Mouse (Mus musculus) limb, embryonic 13.5 days (tissue): ENCODE results near the gene Tmem120a. TPM values are rescaled to one million over a fixed set of nuclear protein-coding genes. Genes with fewer than 3 reads are reported as not detected.

ENCODE experiments used
- ATAC-seq: fragments of 200-750 bp; cut with Nextera tagmentation; 2 replicates; pipeline ENCODE4 v1.8.0; 2017; ENCODE audit warnings: low read depth, moderate number of reproducible peaks, moderate TSS enrichment; ENCODE audit not compliant: low FRiP score
- H3K27ac ChIP-seq: fragments of 300-500 bp; sonication (generic); 2 replicates; pipeline ENCODE4 v1.5.1; 2015; ENCODE audit warnings: inconsistent platforms, mild to moderate bottlenecking, moderate library complexity
- H3K27me3 ChIP-seq: fragments of 300-500 bp; sonication (generic); 2 replicates; pipeline ENCODE4 v1.6.1; 2015; ENCODE audit warnings: mild to moderate bottlenecking, inconsistent platforms
- H3K36me3 ChIP-seq: fragments of 300-500 bp; sonication (generic); 2 replicates; pipeline ENCODE4 v1.6.1; 2015; ENCODE audit warnings: inconsistent platforms, mild to moderate bottlenecking, moderate library complexity
- H3K4me1 ChIP-seq: fragments of 300-500 bp; sonication (generic); 2 replicates; pipeline ENCODE4 v1.6.1; 2015; ENCODE audit warnings: inconsistent platforms
- H3K4me2 ChIP-seq: fragments of 300-500 bp; sonication (generic); replicated peaks from 2 replicates; pipeline ENCODE4 v1.6.1; 2015; ENCODE audit warnings: inconsistent platforms, mild to moderate bottlenecking, moderate library complexity
- H3K4me3 ChIP-seq: fragments of 300-500 bp; sonication (generic); 2 replicates; pipeline ENCODE4 v1.5.1; 2015; ENCODE audit warnings: moderate library complexity, mild to moderate bottlenecking, inconsistent platforms
- H3K9ac ChIP-seq: fragments of 300-500 bp; sonication (generic); 2 replicates; pipeline ENCODE4 v1.6.1; 2015; ENCODE audit warnings: mild to moderate bottlenecking, inconsistent platforms
- H3K9me3 ChIP-seq: fragments of 300-500 bp; sonication (generic); 2 replicates; pipeline ENCODE4 v1.6.1; 2016; ENCODE audit warnings: inconsistent platforms
- whole genome bisulfite sequencing: fragments of 180-500 bp; shearing (Covaris S2); methylation state at CpG from one replicate; pipeline ENCODE4 v1.1.7; 2015; 5-methylcytosine and 5-hydroxymethylcytosine counted together
- polyA plus RNA-seq: library from polyadenylated mRNA; unstranded; fragments of >200 nt; fragmentation: Nextera tagmentation; extraction: Ambion mirVana; gene quantifications from 2 replicates; pipeline ENCODE4 v1.2.1, GENCODE M21; 2015

The Tmem120a gene
- polyA plus RNA-seq, 1 experiment from 2014 or later = 49.3 TPM

- no peak for ATAC-seq
- H3K27ac ChIP-seq = no peak overlapping the region
- no peaks in the 10 kb centered on the region for H3K4me1 ChIP-seq
- WGBS = 88% methylated on average over 1 of the region's 1 CpGs
- H3K4me2 ChIP-seq = no peak overlapping the region
- no peaks in the 10 kb centered on the region for H3K27me3 ChIP-seq
- H3K9ac ChIP-seq = no peak overlapping the region
- peaks cover 6% of the 10 kb centered on the region; the same call in 1 of the 2 replicates for H3K9me3 ChIP-seq
- H3K4me3 ChIP-seq = no peak overlapping the region
- H3K36me3 ChIP-seq = no peaks in the 10 kb centered on the region
Observed at GRCm38 (mm10) chr5:135751041-135751440, 6.8 kb upstream of the Tmem120a start.

DNA sequence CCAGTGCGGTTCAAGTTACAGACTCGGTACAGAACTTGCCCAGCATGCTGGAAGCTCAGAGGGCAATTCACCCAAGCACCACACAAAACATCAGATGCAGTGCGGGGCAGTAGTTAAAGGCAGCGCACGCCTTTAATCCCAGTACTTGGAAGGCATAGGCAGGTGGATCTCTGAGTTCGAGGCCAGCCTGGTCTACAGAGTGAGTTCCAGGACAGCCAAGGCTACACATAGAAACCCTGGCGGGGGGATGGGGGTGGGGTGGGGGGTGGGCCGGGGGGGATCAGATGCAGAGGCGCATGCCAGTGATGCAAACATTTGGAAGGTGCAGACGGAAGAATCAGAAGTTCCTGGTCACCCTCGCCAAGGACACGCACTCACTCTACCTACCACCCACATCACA lies 494 bp upstream of the Tmem120a start:
- Histone ChIP-seq H3K4me2 (peak overlapping the region; percentile 92), H3K9ac (peak overlapping the region; percentile 61), H3K27ac (peak overlapping the region; percentile 63; the same call in 1 of the 2 replicates), H3K9me3 (peaks cover 6% of the 10 kb centered on the region; the same call in 1 of the 2 replicates), H3K4me1 (peaks cover 23% of the 10 kb centered on the region), H3K27me3 (no peaks in the 10 kb centered on the region), H3K36me3 (peaks cover 18% of the 10 kb centered on the region), H3K4me3 (peak overlapping the region; percentile 85)
- 18% methylated on average over 12 of the region's 12 CpGs for WGBS
- no peak for ATAC-seq

DNA sequence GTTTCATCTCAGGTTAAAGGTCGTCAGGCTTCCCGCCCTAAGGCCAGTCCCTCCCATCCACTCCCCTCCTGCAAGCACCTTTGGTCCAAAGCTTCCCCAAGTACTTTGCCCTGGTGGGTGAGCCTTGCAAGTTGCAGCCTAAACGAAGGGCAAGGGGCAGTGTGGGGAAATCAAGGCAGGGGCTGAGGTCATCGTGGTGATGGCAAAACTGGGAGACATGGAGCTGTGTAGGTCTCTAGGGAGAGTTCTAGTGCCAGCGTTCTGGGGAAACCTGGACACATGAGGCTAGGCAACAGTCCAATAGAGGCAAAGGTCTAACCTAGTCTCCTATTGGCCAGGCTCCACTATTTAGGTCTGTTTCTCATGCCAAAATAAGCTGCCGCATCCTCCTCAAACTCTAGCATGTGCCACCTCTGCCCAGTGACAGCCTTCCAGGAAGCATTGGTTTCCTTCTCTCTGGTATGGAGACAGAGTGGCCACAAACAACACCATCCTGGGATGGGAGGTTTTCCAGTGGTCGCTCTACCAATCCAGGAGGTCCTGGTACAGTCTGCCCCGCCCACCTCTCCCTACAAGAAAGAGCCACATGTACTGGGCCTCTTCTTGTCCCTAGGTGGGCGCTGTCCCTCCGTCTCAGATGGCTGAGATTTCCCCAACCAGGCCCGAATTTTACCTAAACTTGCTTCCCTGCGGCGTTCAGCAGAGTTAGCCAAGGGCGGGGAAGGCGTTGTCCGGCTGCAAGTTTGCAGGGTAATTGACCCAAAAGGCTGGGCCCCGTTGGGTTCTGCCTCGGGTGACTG lies 1.1 kb downstream of the Tmem120a start:
- WGBS = 21% methylated on average over 18 of the region's 18 CpGs
- H3K4me3 ChIP-seq = peak overlapping the region; percentile 85
- no peak for ATAC-seq
- H3K27ac ChIP-seq = no peak overlapping the region
- peaks cover 6% of the 10 kb centered on the region; the same call in 1 of the 2 replicates for H3K9me3 ChIP-seq
- H3K27me3 ChIP-seq = no peaks in the 10 kb centered on the region
- H3K36me3 ChIP-seq = peaks cover 23% of the 10 kb centered on the region
- H3K4me1 ChIP-seq = peaks cover 23% of the 10 kb centered on the region
- peak overlapping the region; percentile 87 for H3K9ac ChIP-seq
- H3K4me2 ChIP-seq = peak overlapping the region; percentile 92

- Histone ChIP-seq H3K4me2 (no peak overlapping the region), H3K36me3 (peaks cover 33% of the 10 kb centered on the region), H3K27me3 (no peaks in the 10 kb centered on the region), H3K9me3 (no peaks in the 10 kb centered on the region), H3K4me3 (no peak overlapping the region; the same call in 1 of the 2 replicates), H3K4me1 (peaks cover 23% of the 10 kb centered on the region), H3K9ac (no peak overlapping the region), H3K27ac (no peak overlapping the region)
- no peak for ATAC-seq
- 50% methylated on average over 10 of the region's 10 CpGs for WGBS
Observed at GRCm38 (mm10) chr5:135742156-135742555, 2.1 kb downstream of the Tmem120a start.

GRCm38 (mm10) chr5:135738266-135738665 lies 6.0 kb downstream of the Tmem120a start:
- peaks cover 11% of the 10 kb centered on the region for H3K4me1 ChIP-seq
- H3K9ac ChIP-seq = no peak overlapping the region
- peaks cover 71% of the 10 kb centered on the region for H3K36me3 ChIP-seq
- WGBS = 26% methylated on average over 6 of the region's 6 CpGs
- no peak overlapping the region for H3K27ac ChIP-seq
- H3K27me3 ChIP-seq = no peaks in the 10 kb centered on the region
- no peak overlapping the region for H3K4me3 ChIP-seq
- no peaks in the 10 kb centered on the region for H3K9me3 ChIP-seq
- ATAC-seq = no peak
- no peak overlapping the region for H3K4me2 ChIP-seq

DNA sequence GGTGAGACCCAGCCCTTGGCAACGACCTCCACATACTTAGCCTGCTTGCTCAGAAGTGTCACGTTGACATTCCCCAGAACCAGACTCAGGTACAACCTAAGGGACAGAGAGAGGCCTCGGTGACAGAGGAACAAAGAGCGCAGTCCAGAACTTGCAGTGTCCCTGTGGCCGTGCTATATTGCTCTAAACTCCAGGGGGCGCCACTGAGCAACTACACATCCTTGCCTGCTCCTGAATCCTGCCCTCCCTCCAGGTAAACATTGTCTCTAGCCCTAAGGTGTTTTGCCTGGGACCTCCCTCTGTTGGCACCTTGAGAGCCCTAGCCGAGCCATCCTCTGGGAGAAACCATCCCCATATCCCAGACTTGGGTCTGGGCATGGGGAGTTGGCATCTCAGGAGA lies 7.1 kb downstream of the Tmem120a start:
- H3K4me2 ChIP-seq = no peak overlapping the region
- no peak for ATAC-seq
- 77% methylated on average over 7 of the region's 7 CpGs for WGBS
- no peak overlapping the region for H3K27ac ChIP-seq
- H3K9me3 ChIP-seq = no peaks in the 10 kb centered on the region
- no peak overlapping the region for H3K4me3 ChIP-seq
- H3K36me3 ChIP-seq = peaks cover 83% of the 10 kb centered on the region
- no peaks in the 10 kb centered on the region for H3K27me3 ChIP-seq
- H3K4me1 ChIP-seq = no peaks in the 10 kb centered on the region
- no peak overlapping the region for H3K9ac ChIP-seq

- Histone ChIP-seq H3K9ac (no peak overlapping the region), H3K4me1 (no peaks in the 10 kb centered on the region), H3K27ac (no peak overlapping the region), H3K4me2 (no peak overlapping the region), H3K4me3 (no peak overlapping the region), H3K9me3 (no peaks in the 10 kb centered on the region), H3K36me3 (peaks cover 85% of the 10 kb centered on the region), H3K27me3 (no peaks in the 10 kb centered on the region)
- no peak for ATAC-seq
- 87% methylated on average over 16 of the region's 16 CpGs for WGBS
Observed at GRCm38 (mm10) chr5:135736544-135736943, 7.7 kb downstream of the Tmem120a start.

GRCm38 (mm10) chr5:135735741-135736140 lies 8.5 kb downstream of the Tmem120a start:
- 91% methylated on average over 13 of the region's 13 CpGs for WGBS
- no peak overlapping the region for H3K9ac ChIP-seq
- no peak overlapping the region for H3K4me3 ChIP-seq
- H3K27me3 ChIP-seq = no peaks in the 10 kb centered on the region
- ATAC-seq = no peak
- no peaks in the 10 kb centered on the region for H3K9me3 ChIP-seq
- H3K27ac ChIP-seq = no peak overlapping the region
- no peak overlapping the region for H3K4me2 ChIP-seq
- H3K4me1 ChIP-seq = no peaks in the 10 kb centered on the region
- peaks cover 85% of the 10 kb centered on the region for H3K36me3 ChIP-seq

- H3K36me3 ChIP-seq = peaks cover 91% of the 10 kb centered on the region
- WGBS = 95% methylated on average over 42 of the region's 42 CpGs
- no peak for ATAC-seq
Observed at GRCm38 (mm10) chr5:135734057-135734680, 10.1 kb downstream of the Tmem120a start.

GRCm38 (mm10) chr5:135733071-135733470 lies 11.2 kb downstream of the Tmem120a start:
- no peak for ATAC-seq
- no peaks in the 10 kb centered on the region for H3K27me3 ChIP-seq
- no peak overlapping the region for H3K9ac ChIP-seq
- no peak overlapping the region for H3K4me3 ChIP-seq
- no peaks in the 10 kb centered on the region for H3K9me3 ChIP-seq
- no peak overlapping the region for H3K27ac ChIP-seq
- WGBS = 91% methylated on average over 4 of the region's 4 CpGs
- no peak overlapping the region for H3K4me2 ChIP-seq
- no peaks in the 10 kb centered on the region for H3K4me1 ChIP-seq
- H3K36me3 ChIP-seq = peaks cover 99% of the 10 kb centered on the region

More at GRCm38 (mm10) chr5:135734057-135734680, 10.1 kb downstream of the Tmem120a start:
- no peak overlapping the region for H3K9ac ChIP-seq
- H3K27ac ChIP-seq = no peak overlapping the region
- H3K4me3 ChIP-seq = no peak overlapping the region
- no peaks in the 10 kb centered on the region for H3K27me3 ChIP-seq
- no peaks in the 10 kb centered on the region for H3K9me3 ChIP-seq
- H3K4me2 ChIP-seq = no peak overlapping the region
- no peaks in the 10 kb centered on the region for H3K4me1 ChIP-seq

DNA sequence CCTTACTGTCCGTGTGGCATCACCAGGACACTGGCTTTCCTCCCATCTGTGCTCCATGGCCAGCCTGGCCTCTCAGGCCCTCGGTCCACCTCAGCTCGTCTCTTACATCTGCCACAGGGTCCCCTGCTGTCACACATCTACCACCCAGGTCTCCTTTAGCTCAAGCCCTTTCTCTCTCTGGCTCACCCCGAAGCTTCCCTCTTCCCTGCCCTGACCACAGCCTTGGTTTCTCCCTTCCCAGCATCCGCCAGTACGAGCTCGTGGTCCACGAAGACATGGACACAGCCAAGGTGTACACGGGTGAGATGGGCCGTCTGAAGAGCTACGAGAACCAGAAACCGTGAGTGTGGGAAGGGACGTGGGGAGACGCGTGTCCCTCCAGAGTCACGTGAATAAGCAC lies 12.9 kb downstream of the Tmem120a start:
- no peaks in the 10 kb centered on the region for H3K9me3 ChIP-seq
- ATAC-seq = no peak
- H3K27ac ChIP-seq = no peak overlapping the region
- WGBS = 91% methylated on average over 16 of the region's 16 CpGs
- no peak overlapping the region for H3K4me3 ChIP-seq
- H3K9ac ChIP-seq = no peak overlapping the region
- peaks cover 82% of the 10 kb centered on the region for H3K36me3 ChIP-seq
- H3K4me1 ChIP-seq = peaks cover 14% of the 10 kb centered on the region
- no peaks in the 10 kb centered on the region for H3K27me3 ChIP-seq
- H3K4me2 ChIP-seq = no peak overlapping the region

DNA sequence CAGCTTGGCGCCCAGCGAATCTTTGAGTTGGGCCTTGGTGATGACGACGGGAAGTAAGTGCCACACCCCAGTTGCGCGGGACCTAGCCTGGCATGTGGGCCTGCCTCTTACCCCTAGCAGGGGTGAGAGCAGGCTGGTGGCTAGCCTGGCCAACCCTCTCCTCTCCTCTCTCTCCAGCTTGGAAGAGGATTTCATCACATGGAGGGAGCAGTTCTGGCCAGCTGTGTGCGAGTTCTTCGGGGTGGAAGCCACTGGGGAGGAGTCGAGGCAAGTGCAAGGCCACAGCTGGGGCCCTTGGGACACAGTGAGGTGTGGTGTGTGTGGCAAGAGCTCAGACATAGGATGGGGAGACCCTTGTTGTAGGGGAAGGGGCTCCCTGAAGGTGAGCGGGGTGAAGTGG lies 13.3 kb downstream of the Tmem120a start:
- no peak for ATAC-seq
- H3K4me2 ChIP-seq = no peak overlapping the region
- H3K36me3 ChIP-seq = peaks cover 78% of the 10 kb centered on the region
- 91% methylated on average over 10 of the region's 10 CpGs for WGBS
- no peak overlapping the region for H3K9ac ChIP-seq
- no peak overlapping the region for H3K27ac ChIP-seq
- no peak overlapping the region for H3K4me3 ChIP-seq
- no peaks in the 10 kb centered on the region for H3K27me3 ChIP-seq
- H3K9me3 ChIP-seq = no peaks in the 10 kb centered on the region
- peaks cover 18% of the 10 kb centered on the region for H3K4me1 ChIP-seq
